Mouse (Mus musculus): ENCODE measurements around the gene Hid1. TPM values are rescaled to one million over a fixed set of nuclear protein-coding genes. Genes with fewer than 3 reads are reported as not detected.
A peak's percentile ranks its signal among the peaks of the same experiment; 100 is the strongest.
"Not testable (repeated sequence)": the region's sequence is repeated elsewhere in the genome, so short reads cannot be mapped to it uniquely, and the experiment has no call there.

Hid1 gene
- total RNA-seq (2021) = 1 to 10 TPM; 1.0 to 1.2 TPM
- long read RNA-seq, experiment 1 = 0 reads
- long read RNA-seq, experiment 2, partial matches to known transcripts = 0 of 1 reads
- long read RNA-seq, experiment 2, other reads (novel, unspliced or antisense) = 0 of 1 reads

DNA sequence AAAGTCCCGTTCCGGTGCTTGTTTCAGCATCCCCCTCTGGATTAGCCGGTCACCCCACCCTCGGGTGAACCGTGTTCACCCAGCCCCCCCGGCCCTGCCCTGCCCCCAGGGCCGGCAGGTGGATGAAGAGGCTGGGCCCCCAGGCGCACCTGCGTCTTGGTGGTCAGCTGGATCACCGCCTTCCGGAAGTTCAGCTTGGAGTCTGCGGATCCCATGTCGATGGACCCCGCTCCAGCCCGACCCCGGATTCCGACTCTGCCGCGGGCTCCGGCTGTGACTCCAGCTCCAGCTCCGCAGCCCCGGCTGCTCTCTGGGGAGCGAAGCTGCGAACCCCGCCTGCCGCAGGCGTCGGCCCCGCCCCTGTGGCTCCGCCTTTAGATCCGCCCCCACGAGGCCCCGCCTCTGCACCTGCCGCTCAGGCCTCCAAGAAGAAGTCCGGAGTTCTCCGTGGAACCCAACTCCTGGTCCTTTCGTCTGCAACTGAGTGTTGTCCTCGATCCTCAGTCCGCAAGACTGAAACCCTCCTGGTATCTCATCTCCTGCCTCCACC, at the start of gene Hid1:
Hid1 (minus strand) TSS at position 362 of the 550 bp plus-strand sequence.
- intact Hi-C loops (cut with DNase I) = no loop called here
- no peak for TF ChIP-seq CTCF (IDR thresholded peaks at IDR 0.05)
- Histone ChIP-seq H3K27ac (peak within 1 kb of the TSS; percentile 72), H3K4me3 (peak within 1 kb of the TSS; percentile 86)
- peak; percentile 86 for DNase-seq

DNA sequence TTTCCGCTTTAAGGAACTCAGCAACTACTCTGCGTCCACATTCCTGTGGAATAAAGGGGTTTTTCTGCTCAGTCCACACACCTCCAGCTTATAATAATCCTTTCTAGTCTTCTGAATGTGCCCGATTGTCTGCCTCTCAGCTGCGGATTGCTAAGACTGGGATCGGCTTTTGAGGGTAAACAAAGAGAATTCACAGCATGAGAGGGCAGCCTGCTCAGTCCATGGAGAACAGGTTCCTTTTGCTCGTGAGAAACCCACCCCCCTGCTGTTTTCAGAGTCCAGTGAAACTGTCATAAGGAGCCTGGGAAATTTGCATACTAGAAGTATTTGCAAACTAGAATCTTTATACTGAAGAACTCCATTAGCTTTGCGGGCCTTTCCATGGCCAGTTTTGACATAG, 42.0 kb upstream of the Hid1 start:
- Histone ChIP-seq H3K4me3 (no peak overlapping the region), H3K27ac (no peak overlapping the region)
- no peak for DNase-seq
- intact Hi-C loops (cut with DNase I) = no loop called here
- TF ChIP-seq CTCF (IDR thresholded peaks at IDR 0.05) = no peak

DNA sequence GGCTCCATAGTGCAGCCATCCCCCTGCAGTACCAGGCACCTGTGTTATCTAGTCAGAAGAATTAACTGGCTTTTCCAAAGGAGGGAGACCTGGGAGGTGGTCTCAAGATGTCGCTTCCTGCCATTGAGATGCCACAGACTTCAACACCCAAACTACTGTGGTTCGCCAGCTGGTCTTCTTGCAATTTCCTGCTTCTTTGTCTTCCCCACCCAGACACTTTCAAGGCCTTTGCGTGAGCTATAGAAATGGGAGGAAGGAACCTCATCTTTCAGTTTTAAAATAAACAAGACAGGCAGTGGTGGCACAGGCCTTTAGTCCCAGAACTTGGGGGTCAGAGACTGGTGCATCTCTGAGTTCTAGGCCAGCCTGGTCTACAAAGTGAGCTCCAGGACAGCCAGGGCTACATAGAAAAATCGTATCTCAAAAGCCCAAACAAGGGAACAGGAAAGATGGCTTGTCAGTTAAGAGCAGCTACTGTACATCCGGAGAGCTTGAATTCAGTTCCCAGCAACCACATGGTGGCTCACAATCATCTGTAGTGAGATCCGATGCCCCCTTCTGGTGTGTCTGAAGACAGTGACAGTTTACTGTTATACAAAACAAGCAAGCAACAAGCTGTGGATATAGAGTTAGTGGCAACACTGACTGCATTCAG, 40.8 kb upstream of the Hid1 start:
- H3K27ac ChIP-seq = no peak overlapping the region
- intact Hi-C loops (cut with DNase I) = no loop called here
- TF ChIP-seq CTCF (IDR thresholded peaks at IDR 0.05) = no peak
- no peak overlapping the region for H3K4me3 ChIP-seq
- no peak for DNase-seq

DNA sequence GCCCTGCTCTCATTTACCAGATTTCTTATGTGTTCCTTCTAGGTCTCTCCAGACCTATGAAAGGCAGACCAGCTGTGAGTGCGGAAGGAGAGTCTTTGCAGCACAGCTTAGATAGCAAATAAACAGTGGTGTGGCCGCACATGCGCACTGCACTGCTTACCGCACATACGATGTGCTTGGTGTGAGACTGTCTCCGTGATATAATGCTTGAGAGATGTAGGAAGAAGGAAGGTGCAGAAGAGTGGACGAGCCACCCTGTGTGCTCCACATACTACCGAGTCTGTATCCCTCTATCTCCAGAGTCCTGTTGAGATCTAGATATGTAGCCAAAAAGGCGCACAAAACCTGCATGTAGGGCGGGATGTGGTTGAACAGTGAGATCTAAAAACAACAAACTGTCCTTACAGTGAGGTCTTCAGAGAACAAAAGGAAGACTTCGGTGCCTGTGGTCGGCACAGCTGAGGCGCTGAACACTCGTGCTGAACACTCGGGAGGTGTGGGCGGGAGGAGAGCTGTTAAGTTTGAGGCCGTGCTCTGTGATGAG, 39.4 kb upstream of the Hid1 start:
- TF ChIP-seq CTCF (IDR thresholded peaks at IDR 0.05) = no peak
- intact Hi-C loops (cut with DNase I) = no loop called here
- Histone ChIP-seq H3K4me3 (no peak overlapping the region), H3K27ac (no peak overlapping the region)
- no peak for DNase-seq

DNA sequence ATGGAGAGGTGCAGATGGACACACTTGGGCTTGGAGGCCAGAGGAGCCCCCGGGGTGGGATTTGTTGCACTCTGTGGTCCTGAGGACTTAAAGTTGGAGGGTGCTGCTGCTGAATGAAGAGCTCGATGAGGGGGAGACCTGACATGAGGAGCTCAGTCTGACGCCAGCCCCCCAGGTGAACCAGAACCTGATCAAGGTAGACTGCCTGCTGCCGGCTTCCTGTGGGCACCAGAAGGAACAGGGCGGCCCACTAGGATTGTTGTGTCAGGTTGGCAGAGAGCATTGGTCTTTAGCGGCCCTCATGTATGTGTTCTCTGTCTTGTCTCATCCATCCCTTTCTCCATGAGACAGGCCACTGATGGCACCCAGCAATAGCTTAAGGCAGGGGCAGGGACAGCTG, 38.2 kb upstream of the Hid1 start:
- no peak overlapping the region for H3K27ac ChIP-seq

DNA sequence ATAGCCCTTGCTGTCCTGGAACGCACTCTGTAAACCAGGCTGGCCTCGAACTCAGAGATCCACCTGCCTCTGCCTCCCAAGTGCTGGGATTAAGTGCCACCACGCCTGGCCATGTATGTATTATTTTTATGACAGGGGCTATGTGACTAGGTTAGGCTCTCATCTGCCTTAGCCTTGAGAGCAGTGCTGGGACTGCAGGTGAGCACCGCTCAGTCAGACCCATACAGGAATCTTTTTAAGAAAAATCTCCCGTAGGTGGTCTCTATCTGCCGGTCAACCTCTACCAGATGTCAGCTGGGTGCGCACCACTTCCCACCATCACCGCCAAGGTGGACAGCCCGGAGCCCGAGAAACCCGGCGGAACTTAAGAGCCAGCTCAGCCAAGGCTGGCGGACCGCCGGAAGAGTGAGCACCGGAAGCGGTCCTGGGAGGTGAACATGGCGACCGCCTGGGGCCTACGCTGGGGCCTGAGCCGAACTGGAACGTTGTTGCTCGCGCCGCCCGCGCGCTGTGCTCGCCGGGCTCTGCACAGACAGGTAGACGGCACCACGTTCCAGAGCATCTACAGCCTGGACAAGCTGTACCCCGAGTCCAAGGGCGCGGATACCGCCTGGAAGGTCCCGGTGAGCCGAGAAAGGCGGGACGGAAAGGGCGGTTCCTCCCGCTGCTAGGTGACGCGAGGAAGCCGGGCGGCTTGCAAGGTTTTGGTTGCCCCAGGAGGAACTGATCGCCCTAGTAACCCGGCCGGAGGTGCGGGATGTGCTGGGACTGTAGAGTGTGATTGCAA, 36.0 kb upstream of the Hid1 start, which contains the start of gene Mrpl58:
Mrpl58 (plus strand) TSS at position 415 of the 787 bp plus-strand sequence.
- Histone ChIP-seq H3K27ac (peak within 1 kb of the TSS; percentile 95), H3K4me3 (peak within 1 kb of the TSS; percentile 81)
- intact Hi-C loops (cut with DNase I) = no loop called here
- peak; percentile 93 for DNase-seq
- TF ChIP-seq CTCF (IDR thresholded peaks at IDR 0.05) = peak; percentile 6; the same call in 1 of the 2 replicates

More for the DNA sequence above, 38.2 kb upstream of the Hid1 start:
- TF ChIP-seq CTCF (IDR thresholded peaks at IDR 0.05) = no peak
- intact Hi-C loops (cut with DNase I) = no loop called here
- H3K4me3 ChIP-seq = no peak overlapping the region
- DNase-seq = no peak

DNA sequence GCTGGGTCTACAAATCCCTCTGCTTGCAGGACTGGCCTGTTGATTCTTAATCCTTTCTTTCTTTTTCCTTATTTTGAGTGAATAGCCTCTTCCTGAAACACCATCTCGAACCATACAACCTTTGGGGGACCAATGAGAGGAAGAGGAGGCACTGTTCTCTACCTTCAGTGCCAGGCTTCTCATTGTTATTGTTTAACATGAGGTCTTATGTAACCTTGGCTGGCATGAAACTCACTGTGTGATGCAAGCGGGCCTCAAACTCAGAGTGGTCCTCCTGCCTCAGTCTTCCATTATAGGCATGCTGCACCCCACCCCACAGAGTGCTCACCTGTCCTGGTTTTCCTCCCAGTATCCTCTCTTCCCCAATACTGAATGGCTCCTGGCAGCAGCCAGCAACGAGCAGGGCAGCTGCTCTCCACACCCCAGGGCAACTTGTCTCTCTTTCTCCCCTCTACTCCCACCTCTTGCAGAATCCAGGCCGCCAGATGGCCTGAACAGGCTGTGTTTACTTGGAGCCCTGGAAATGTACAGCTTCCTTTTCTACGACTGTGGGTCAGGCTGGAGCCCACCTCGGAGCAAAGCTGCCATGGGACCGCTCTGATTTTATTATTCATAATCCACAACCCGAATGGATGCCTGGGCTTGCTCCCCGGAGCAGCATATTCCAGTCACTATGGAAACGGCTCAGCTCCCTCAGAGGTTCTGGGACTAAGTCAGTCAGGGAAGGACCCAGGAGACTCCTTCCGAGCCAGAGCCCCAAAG, 33.3 kb upstream of the Hid1 start:
- H3K4me3 ChIP-seq = no peak overlapping the region
- intact Hi-C loops (cut with DNase I) = no loop called here
- no peak overlapping the region for H3K27ac ChIP-seq
- no peak for DNase-seq
- no peak for TF ChIP-seq CTCF (IDR thresholded peaks at IDR 0.05)

DNA sequence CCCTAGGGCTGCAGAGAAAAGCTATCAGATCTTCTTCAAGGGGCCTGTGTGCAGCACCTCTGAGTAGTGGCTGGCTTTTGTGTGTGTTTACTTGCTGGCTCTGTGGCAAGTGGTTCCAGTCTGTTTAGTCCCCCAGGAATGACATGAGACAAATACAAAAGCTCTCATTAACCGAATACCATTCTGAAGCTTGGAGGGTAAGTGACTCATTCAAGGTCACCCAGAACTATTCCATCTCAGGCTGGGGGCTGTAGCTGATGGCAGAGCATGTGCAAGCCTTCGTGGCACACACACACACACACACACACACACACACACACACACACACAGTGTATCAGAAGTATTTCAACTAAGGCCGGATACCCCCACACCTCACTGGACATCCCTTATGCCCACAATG, 32.6 kb upstream of the Hid1 start:
- Histone ChIP-seq H3K4me3 (no peak overlapping the region), H3K27ac (no peak overlapping the region)
- intact Hi-C loops (cut with DNase I) = no loop called here
- no peak for TF ChIP-seq CTCF (IDR thresholded peaks at IDR 0.05)
- no peak for DNase-seq

DNA sequence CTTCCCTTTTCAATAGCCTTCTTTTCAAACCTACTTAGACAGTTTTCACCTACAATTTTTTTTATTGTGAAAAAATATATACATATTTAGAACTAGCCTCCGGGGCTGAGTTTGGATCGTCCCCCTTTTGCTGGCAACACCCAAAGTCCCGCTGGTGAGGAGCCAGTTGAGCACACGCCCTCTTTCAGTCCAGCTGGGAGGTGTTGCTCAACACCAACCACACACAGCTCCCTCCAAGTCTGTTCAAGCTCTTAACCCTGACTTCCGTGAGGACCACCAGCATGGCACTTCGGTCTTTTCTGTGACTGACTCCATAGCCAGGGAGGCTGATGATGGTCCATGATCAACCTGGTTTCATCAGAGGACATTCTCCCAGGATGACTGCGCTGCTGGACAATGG, 30.5 kb upstream of the Hid1 start:
- DNase-seq = peak; percentile 46
- no peak overlapping the region for H3K4me3 ChIP-seq
- TF ChIP-seq CTCF (IDR thresholded peaks at IDR 0.05) = no peak
- no peak overlapping the region for H3K27ac ChIP-seq
- intact Hi-C loops (cut with DNase I) = no loop called here

DNA sequence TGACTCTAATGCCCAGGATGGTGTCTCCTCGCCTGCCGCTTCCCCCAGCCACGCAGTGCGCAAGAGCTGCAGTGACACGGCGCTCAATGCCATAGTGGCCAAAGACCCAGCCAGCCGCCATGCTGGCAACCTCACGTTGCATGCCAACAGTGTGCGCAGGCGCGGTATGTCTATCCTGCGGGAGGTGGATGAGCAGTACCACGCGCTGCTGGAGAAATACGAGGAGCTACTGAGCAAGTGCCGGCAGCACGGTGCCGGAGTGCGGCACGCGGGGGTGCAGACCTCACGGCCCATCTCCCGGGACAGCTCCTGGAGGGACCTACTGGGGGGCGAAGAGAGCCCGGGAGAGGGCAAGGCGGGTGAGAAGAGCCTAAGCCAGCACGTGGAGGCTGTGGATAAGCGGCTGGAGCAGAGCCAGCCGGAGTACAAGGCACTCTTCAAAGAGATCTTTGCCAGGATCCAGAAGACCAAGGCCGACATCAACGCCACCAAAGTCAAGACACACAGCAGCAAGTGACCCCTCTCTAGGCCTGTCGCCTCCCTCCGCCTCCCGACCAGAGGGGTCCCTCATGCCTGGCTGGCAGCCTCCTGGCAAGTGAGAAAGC, 26.3 kb upstream of the Hid1 start:
- no peak for TF ChIP-seq CTCF (IDR thresholded peaks at IDR 0.05)
- intact Hi-C loops (cut with DNase I) = no loop called here
- H3K4me3 ChIP-seq = no peak overlapping the region
- no peak for DNase-seq
- no peak overlapping the region for H3K27ac ChIP-seq

DNA sequence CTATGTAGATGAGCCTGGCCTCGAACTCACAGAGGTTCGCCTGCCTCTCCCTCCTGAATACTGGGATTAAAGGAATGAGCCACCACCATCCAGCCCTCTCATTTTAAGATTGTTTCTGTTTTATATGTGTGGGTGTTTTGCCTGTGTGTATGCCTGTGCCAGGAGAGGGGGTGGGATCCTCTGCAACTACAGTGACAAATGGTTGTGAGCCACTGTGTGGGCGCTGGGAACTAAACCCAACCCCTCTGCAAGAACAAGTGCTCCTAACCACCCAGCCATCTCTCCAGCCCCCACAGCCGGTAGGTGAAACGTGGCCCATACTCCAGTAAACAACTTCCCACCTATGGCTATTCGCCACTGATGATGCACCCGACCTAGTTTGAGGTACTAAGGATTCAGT, 23.8 kb upstream of the Hid1 start:
- no peak for TF ChIP-seq CTCF (IDR thresholded peaks at IDR 0.05)
- no peak overlapping the region for H3K4me3 ChIP-seq
- H3K27ac ChIP-seq = no peak overlapping the region
- intact Hi-C loops (cut with DNase I) = no loop called here
- DNase-seq = no peak

DNA sequence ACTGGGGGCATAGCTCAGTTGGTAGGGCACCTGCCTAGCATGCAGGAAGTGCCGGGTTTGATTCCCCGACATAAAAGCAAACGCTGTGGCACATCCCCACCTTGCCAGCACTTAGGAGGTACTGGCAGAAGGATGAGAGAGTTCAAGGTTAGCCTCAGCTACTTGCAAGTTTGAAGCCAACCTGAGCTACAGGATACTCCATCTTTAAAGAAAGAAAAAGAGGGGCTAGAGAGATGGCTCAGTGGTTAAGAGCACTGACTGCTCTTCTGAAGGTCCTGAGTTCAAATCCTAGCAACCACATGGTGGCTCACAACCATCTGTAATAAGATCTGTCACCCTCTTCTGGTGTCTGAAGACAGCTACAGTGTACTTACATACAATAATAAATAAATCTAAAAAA, 19.3 kb upstream of the Hid1 start:
- intact Hi-C loops (cut with DNase I) = loop anchor here (10.0 kb wide), 1 partner anchor 712 kb away; the partner anchor contains the start of gene Ttyh2
- not testable (repeated sequence) for H3K27ac ChIP-seq, H3K4me3 ChIP-seq, DNase-seq
